Mouse (Mus musculus): Measurements from ENCODE around the gene Cdh13.

Gene Cdh13

GRCm38 (mm10) chr8:118565887-118566747 is 282.6 kb downstream of the Cdh13 start:
- no peak for DNase-seq (ENCODE audit: low spot score)

GRCm38 (mm10) chr8:118569366-118569765 is 285.8 kb downstream of the Cdh13 start:
- no peak for DNase-seq (ENCODE audit: low spot score)

GRCm38 (mm10) chr8:118581256-118581655 is 297.7 kb downstream of the Cdh13 start:
- no peak for DNase-seq (ENCODE audit: low spot score)

- DNase-seq (ENCODE audit: low spot score): no peak
Observed at GRCm38 (mm10) chr8:118582185-118582584, 298.7 kb downstream of the Cdh13 start.

- DNase-seq (ENCODE audit: low spot score): no peak
Observed at GRCm38 (mm10) chr8:118587981-118588380, 304.4 kb downstream of the Cdh13 start.

- DNase-seq (ENCODE audit: low spot score): peak; percentile 33
Observed at GRCm38 (mm10) chr8:118596816-118597215, 313.3 kb downstream of the Cdh13 start.

GRCm38 (mm10) chr8:118601376-118601775 is 317.8 kb downstream of the Cdh13 start:
- no peak for DNase-seq (ENCODE audit: low spot score)

GRCm38 (mm10) chr8:118602074-118602473 is 318.5 kb downstream of the Cdh13 start:
- no peak for DNase-seq (ENCODE audit: low spot score)

GRCm38 (mm10) chr8:118611551-118611950 is 328.0 kb downstream of the Cdh13 start:
- DNase-seq (ENCODE audit: low spot score): peak; percentile 89

GRCm38 (mm10) chr8:118618195-118618594 is 334.7 kb downstream of the Cdh13 start:
- no peak for DNase-seq (ENCODE audit: low spot score)

- DNase-seq (ENCODE audit: low spot score): no peak
Observed at GRCm38 (mm10) chr8:118626425-118626824, 342.9 kb downstream of the Cdh13 start.

- no peak for DNase-seq (ENCODE audit: low spot score)
Observed at GRCm38 (mm10) chr8:118627737-118628136, 344.2 kb downstream of the Cdh13 start.

- DNase-seq (ENCODE audit: low spot score): no peak
Observed at GRCm38 (mm10) chr8:118628702-118629101, 345.2 kb downstream of the Cdh13 start.

GRCm38 (mm10) chr8:118635296-118636060 is 351.9 kb downstream of the Cdh13 start:
- no peak for DNase-seq (ENCODE audit: low spot score)

- DNase-seq (ENCODE audit: low spot score): no peak
Observed at GRCm38 (mm10) chr8:118639606-118640005, 356.1 kb downstream of the Cdh13 start.

GRCm38 (mm10) chr8:118641799-118642198 is 358.3 kb downstream of the Cdh13 start:
- no peak for DNase-seq (ENCODE audit: low spot score)

GRCm38 (mm10) chr8:118648801-118649537 is 365.4 kb downstream of the Cdh13 start:
- no peak for DNase-seq (ENCODE audit: low spot score)

- no peak for DNase-seq (ENCODE audit: low spot score)
Observed at GRCm38 (mm10) chr8:118649981-118650380, 366.4 kb downstream of the Cdh13 start.

GRCm38 (mm10) chr8:118662001-118662829 is 378.7 kb downstream of the Cdh13 start:
- no peak for DNase-seq (ENCODE audit: low spot score)

- DNase-seq (ENCODE audit: low spot score): no peak
Observed at GRCm38 (mm10) chr8:118665081-118665480, 381.5 kb downstream of the Cdh13 start.

GRCm38 (mm10) chr8:118667736-118668135 is 384.2 kb downstream of the Cdh13 start:
- DNase-seq (ENCODE audit: low spot score): no peak
